Mouse (Mus musculus): Measurements from ENCODE around the gene Cacul1. TPM values are rescaled to one million over a fixed set of nuclear protein-coding genes. Genes with fewer than 3 reads are reported as not detected.

The Cacul1 gene
- total and polyA plus RNA-seq, 3 experiments: 48.6 to 113 (median 53.5) TPM

DNA sequence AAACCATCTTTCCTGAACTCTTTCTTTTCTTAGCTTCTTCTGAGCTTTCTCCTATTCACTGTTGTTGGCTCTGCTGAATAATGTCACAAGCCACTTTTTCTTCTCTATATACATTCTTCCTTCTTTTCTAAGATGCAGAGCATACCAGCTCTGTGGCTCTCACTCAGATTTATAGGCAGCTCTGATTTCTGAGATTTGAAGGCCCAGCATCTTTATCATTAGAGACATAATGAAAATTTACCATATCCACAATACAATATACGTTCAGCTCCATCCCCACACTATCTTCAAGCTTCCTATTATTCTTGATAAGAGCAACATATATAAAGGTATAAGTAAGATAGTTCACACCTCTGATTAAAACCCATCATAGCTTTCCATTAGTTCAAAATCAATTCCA is 50.7 kb downstream of the Cacul1 start:
- H3K27ac ChIP-seq (ENCODE audit: control insufficient read depth, low read depth, low read length): peak overlapping the region; percentile 55; the same call in 1 of the 2 replicates
- H3K79me2 ChIP-seq (ENCODE audit: control insufficient read depth, insufficient read depth, low read length, poor library complexity): no peaks in the 10 kb centered on the region
- H3K27me3 ChIP-seq (ENCODE audit: control insufficient read depth in 1 of 2, insufficient read depth in 2 of 2, low read length in 2 of 2): no peaks in the 10 kb centered on the region
- H3K4me3 ChIP-seq (ENCODE audit: control insufficient read depth in 1 of 2, insufficient read depth in 1 of 2, low read depth in 2 of 2, low read length in 2 of 2): no peak overlapping the region
- no peak overlapping the region for H3K9ac ChIP-seq (ENCODE audit: control insufficient read depth, low read depth, low read length, poor library complexity, severe bottlenecking)
- peaks cover 31 to 33% of the 10 kb centered on the region in 2 experiments for H3K36me3 ChIP-seq (ENCODE audit: control insufficient read depth in 1 of 2, insufficient read depth in 2 of 2, low read length in 2 of 2)
- peaks cover 11 to 17% of the 10 kb centered on the region in 2 experiments for H3K4me1 ChIP-seq (ENCODE audit: control insufficient read depth in 1 of 2, insufficient read depth in 2 of 2, low read length in 2 of 2)
- DNase-seq (ENCODE audit: low read depth, low spot score): no peak
- H3K9me3 ChIP-seq (replicated peaks; ENCODE audit: insufficient read depth, low read length): no peaks in the 10 kb centered on the region
- TF ChIP-seq MAZ (IDR thresholded peaks at IDR 0.05; ENCODE audit: low read depth, low read length) (no peak), MEF2A (IDR thresholded peaks at IDR 0.05; ENCODE audit: extremely low read depth, insufficient replicate concordance, low read depth, low read length, poor library complexity, severe bottlenecking) (no peak), RCOR1 (IDR thresholded peaks at IDR 0.05; ENCODE audit: low read depth, low read length) (peak; percentile 94), RAD21 (IDR thresholded peaks at IDR 0.05; ENCODE audit: low read depth, low read length) (no peak)

DNA sequence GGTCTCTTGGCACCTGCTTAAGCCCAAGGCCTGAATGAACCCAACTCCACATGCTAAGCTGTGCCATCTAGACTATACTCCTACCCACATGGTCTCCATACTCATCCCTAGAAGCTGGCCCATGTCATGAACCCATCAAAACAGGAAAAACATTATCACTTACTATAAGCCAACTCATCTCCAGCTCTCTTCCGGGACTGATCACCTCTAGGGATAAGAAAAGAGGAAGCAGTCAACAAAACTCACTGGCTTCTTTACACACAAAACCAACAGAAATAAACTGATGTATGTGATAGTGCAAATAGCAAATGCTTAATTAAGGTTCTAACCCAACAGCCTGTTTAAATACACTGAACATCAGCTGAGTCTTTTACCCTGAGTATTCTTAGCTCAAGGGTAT is 51.5 kb downstream of the Cacul1 start:
- H3K4me1 ChIP-seq (ENCODE audit: control insufficient read depth in 1 of 2, insufficient read depth in 2 of 2, low read length in 2 of 2): peaks cover 11 to 17% of the 10 kb centered on the region in 2 experiments
- no peak overlapping the region for H3K9ac ChIP-seq (ENCODE audit: control insufficient read depth, low read depth, low read length, poor library complexity, severe bottlenecking)
- DNase-seq (ENCODE audit: low read depth, low spot score): peak; percentile 79
- H3K36me3 ChIP-seq (ENCODE audit: control insufficient read depth in 1 of 2, insufficient read depth in 2 of 2, low read length in 2 of 2): peaks cover 25 to 33% of the 10 kb centered on the region in 2 experiments
- no peaks in the 10 kb centered on the region for H3K9me3 ChIP-seq (replicated peaks; ENCODE audit: insufficient read depth, low read length)
- no peak overlapping the region for H3K4me3 ChIP-seq (ENCODE audit: control insufficient read depth in 1 of 2, insufficient read depth in 1 of 2, low read depth in 2 of 2, low read length in 2 of 2)
- no peaks in the 10 kb centered on the region for H3K79me2 ChIP-seq (ENCODE audit: control insufficient read depth, insufficient read depth, low read length, poor library complexity)
- peak overlapping the region; percentile 76 for H3K27ac ChIP-seq (ENCODE audit: control insufficient read depth, low read depth, low read length)
- no peaks in the 10 kb centered on the region for H3K27me3 ChIP-seq (ENCODE audit: control insufficient read depth in 1 of 2, insufficient read depth in 2 of 2, low read length in 2 of 2)
- TF ChIP-seq NRF1 (IDR thresholded peaks at IDR 0.05; ENCODE audit: insufficient read depth, low read depth, low read length, poor library complexity, severe bottlenecking) (no peak), ZC3H11A (IDR thresholded peaks at IDR 0.05; ENCODE audit: low read depth, low read length) (no peak), EP300 (IDR thresholded peaks at IDR 0.05; ENCODE audit: low read depth in 1 of 2, low read length in 2 of 2) (peak; percentile 85 to 97), GABPA (IDR thresholded peaks at IDR 0.05; ENCODE audit: low read depth, low read length) (no peak), NELFE (IDR thresholded peaks at IDR 0.05; ENCODE audit: low read depth, low read length) (no peak), POLR2AphosphoS5 (IDR thresholded peaks at IDR 0.05; ENCODE audit: borderline replicate concordance, low read depth, low read length) (no peak), CHD2 (IDR thresholded peaks at IDR 0.05; ENCODE audit: low read length) (no peak), GATA1 (IDR thresholded peaks at IDR 0.05; ENCODE audit: low read depth, low read length) (peak; percentile 96), ZMIZ1 (IDR thresholded peaks at IDR 0.05; ENCODE audit: low read depth, low read length) (no peak), JUND (IDR thresholded peaks at IDR 0.05; ENCODE audit: low read depth, low read length) (no peak), UBTF (IDR thresholded peaks at IDR 0.05; ENCODE audit: borderline replicate concordance, insufficient read depth, low read depth, low read length) (no peak), MAFK (IDR thresholded peaks at IDR 0.05; ENCODE audit: borderline replicate concordance, low read depth, low read length) (no peak), SMC3 (IDR thresholded peaks at IDR 0.05; ENCODE audit: low read depth, low read length) (no peak), MYC (IDR thresholded peaks at IDR 0.05; ENCODE audit: low read depth, low read length) (no peak; the same call in 1 of the 2 replicates), MEF2A (IDR thresholded peaks at IDR 0.05; ENCODE audit: extremely low read depth, insufficient replicate concordance, low read depth, low read length, poor library complexity, severe bottlenecking) (no peak), ZNF384 (IDR thresholded peaks at IDR 0.05; ENCODE audit: low read depth, low read length) (no peak), MYB (IDR thresholded peaks at IDR 0.05; ENCODE audit: low read depth, low read length) (peak; percentile 57; the same call in 1 of the 2 replicates), CHD1 (IDR thresholded peaks at IDR 0.05; ENCODE audit: low read depth, low read length) (no peak), ETS1 (IDR thresholded peaks at IDR 0.05; ENCODE audit: low read depth, low read length) (peak; percentile 89), POLR2A (IDR thresholded peaks at IDR 0.05; ENCODE audit: control insufficient read depth in 1 of 2, insufficient read depth in 1 of 2, low read depth in 1 of 2, low read length in 2 of 2, poor library complexity in 1 of 2) (no peak), RAD21 (IDR thresholded peaks at IDR 0.05; ENCODE audit: low read depth, low read length) (no peak), RCOR1 (IDR thresholded peaks at IDR 0.05; ENCODE audit: low read depth, low read length) (peak; percentile 88), POLR2AphosphoS2 (IDR thresholded peaks at IDR 0.05; ENCODE audit: low read length) (no peak), E2F4 (IDR thresholded peaks at IDR 0.05; ENCODE audit: borderline replicate concordance, low read depth, low read length) (no peak), ZKSCAN1 (IDR thresholded peaks at IDR 0.05; ENCODE audit: low read depth, low read length) (no peak), USF1 (IDR thresholded peaks at IDR 0.05; ENCODE audit: low read depth, low read length) (no peak), KAT2A (conservative IDR thresholded peaks at IDR 0.05; ENCODE audit: low read depth, low read length) (no peak), BHLHE40 (IDR thresholded peaks at IDR 0.05; ENCODE audit: borderline replicate concordance, low read depth, low read length) (no peak), TCF12 (IDR thresholded peaks at IDR 0.05; ENCODE audit: low read depth, low read length) (peak; percentile 74), MAX (IDR thresholded peaks at IDR 0.05; ENCODE audit: low read length) (0 out of 2 replicates have a peak, but pooled peaks have one; percentile 49)

All from MEL (cell line).